Mouse (Mus musculus) lung, embryonic 15.5 days (tissue): ENCODE data around the gene BC005537. TPM values are rescaled to one million over a fixed set of nuclear protein-coding genes. Genes with fewer than 3 reads are reported as not detected.

Experiments used
- ATAC-seq: fragments of 200-750 bp; cut with Nextera tagmentation; 2 replicates; pipeline ENCODE4 v1.8.0; 2017; ENCODE audit warnings: moderate number of reproducible peaks, borderline replicate concordance; ENCODE audit not compliant: low FRiP score, low TSS enrichment; ENCODE audit errors: extremely low read depth
- H3K27ac ChIP-seq: fragments of 300-500 bp; sonication (generic); 2 replicates; pipeline ENCODE4 v1.5.1; 2015; ENCODE audit warnings: moderate library complexity, mild to moderate bottlenecking, inconsistent platforms
- H3K27me3 ChIP-seq: fragments of 300-500 bp; sonication (generic); 2 replicates; pipeline ENCODE4 v1.6.1; 2015; ENCODE audit warnings: inconsistent platforms
- H3K36me3 ChIP-seq: fragments of 300-500 bp; sonication (generic); 2 replicates; pipeline ENCODE4 v1.6.1; 2015; ENCODE audit warnings: inconsistent platforms
- H3K4me1 ChIP-seq: fragments of 300-500 bp; sonication (generic); 2 replicates; pipeline ENCODE4 v1.6.1; 2015; ENCODE audit warnings: inconsistent platforms
- H3K4me2 ChIP-seq: fragments of 300-500 bp; sonication (generic); 2 replicates; pipeline ENCODE4 v1.6.1; 2015; ENCODE audit warnings: inconsistent platforms, mild to moderate bottlenecking, moderate library complexity
- H3K4me3 ChIP-seq: fragments of 300-500 bp; sonication (generic); 2 replicates; pipeline ENCODE4 v1.5.1; 2015; ENCODE audit warnings: mild to moderate bottlenecking, inconsistent platforms
- H3K9ac ChIP-seq: fragments of 300-500 bp; sonication (generic); 2 replicates; pipeline ENCODE4 v1.6.1; 2015; ENCODE audit warnings: inconsistent platforms
- H3K9me3 ChIP-seq: fragments of 300-500 bp; sonication (generic); 2 replicates; pipeline ENCODE4 v1.6.1; 2016; ENCODE audit warnings: inconsistent platforms
- WGBS: fragments of 180-500 bp; shearing (Covaris S2); methylation state at CpG from one replicate; pipeline ENCODE4 v1.1.7; 2015; 5-methylcytosine and 5-hydroxymethylcytosine counted together
- polyA plus RNA-seq: library from polyadenylated mRNA; unstranded; fragments of >200 nt; fragmentation: Nextera tagmentation; extraction: Ambion mirVana; gene quantifications from 2 replicates; pipeline ENCODE4 v1.2.1, GENCODE M21; 2015

The BC005537 gene
- polyA plus RNA-seq, 1 experiment from 2014 or later = 16.8 TPM

DNA sequence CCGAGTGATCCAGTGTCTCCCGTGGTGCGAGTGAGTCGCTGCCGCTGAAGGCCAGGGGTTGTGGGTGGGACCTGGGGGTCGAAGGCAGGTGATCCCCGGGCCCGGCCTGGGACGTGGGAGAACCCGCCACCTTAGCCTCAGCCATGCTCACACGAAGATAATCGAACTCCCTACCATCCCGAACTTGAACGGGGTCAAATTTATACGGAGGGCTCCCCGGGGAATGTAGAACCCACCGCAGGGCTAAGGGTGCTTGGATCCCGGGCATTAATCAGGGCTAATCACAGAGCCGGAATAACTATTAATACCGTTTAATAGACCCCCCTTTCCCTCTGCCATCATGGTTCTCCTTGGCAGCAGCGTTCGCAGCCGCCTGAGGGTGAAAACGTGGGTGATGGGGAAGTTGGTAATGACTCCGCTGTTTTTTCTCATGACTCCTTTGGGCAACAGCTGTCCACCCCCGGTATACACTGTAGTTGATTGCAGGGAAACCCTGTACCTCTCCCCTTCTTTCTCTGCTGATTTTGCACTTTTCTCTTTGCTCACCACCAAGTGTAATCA lies 754 bp downstream of the BC005537 start:
- Histone ChIP-seq H3K4me3 (peak overlapping the region; percentile 88), H3K9ac (peak overlapping the region; percentile 95), H3K27me3 (no peaks in the 10 kb centered on the region), H3K9me3 (no peaks in the 10 kb centered on the region), H3K36me3 (peaks cover 9% of the 10 kb centered on the region), H3K4me1 (peaks cover 25% of the 10 kb centered on the region; the same call in 1 of the 2 replicates), H3K4me2 (peak overlapping the region; percentile 89), H3K27ac (peak overlapping the region; percentile 100)
- no peak for ATAC-seq
- WGBS = under 1% methylated on average over 26 of the region's 26 CpGs

DNA sequence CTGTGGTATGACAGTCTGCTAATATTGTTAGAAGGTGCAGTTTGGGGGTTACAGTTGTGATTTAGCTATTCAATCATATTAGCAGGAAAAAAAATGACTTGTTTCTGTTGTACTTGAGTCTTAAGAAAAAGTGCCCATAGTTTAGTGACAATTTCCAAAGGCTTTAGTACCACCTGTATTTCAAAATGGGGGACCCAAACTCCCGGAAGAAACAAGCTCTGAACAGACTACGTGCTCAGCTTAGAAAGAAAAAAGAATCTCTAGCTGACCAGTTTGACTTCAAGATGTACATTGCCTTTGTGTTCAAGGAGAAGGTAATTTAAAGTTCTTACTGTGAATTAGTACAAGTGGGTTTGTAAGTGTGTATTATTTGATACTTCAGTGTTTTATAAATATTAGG lies 1.7 kb downstream of the BC005537 start:
- 11% methylated on average over 2 of the region's 2 CpGs for WGBS
- H3K27me3 ChIP-seq = no peaks in the 10 kb centered on the region
- no peak for ATAC-seq

DNA sequence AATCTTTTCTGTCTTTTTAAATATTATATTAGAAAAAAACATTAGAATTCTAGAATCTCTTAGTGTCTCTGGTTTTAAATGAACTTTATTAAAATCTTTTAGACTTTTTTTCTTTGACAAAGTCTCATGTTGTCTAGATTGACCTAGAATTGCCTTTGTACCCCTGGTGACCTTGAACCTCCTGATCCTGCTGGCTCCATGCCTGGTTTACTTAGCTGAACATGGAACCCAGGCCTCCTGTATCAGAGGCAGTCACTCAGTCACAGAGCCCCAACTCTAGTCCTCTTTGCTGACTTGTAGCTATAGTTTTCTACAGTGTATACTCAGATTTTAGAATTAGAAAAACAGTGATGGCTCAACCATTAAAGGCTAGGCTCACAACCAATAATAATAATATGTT lies 4.6 kb downstream of the BC005537 start:
- H3K27ac ChIP-seq = no peak overlapping the region

More for the DNA sequence above, 1.7 kb downstream of the BC005537 start:
- no peak overlapping the region for H3K27ac ChIP-seq
- peak overlapping the region; percentile 95 for H3K9ac ChIP-seq
- H3K36me3 ChIP-seq = peaks cover 19% of the 10 kb centered on the region
- peak overlapping the region; percentile 88 for H3K4me3 ChIP-seq
- H3K9me3 ChIP-seq = no peaks in the 10 kb centered on the region
- H3K4me2 ChIP-seq = peak overlapping the region; percentile 89
- H3K4me1 ChIP-seq = peaks cover 25% of the 10 kb centered on the region; the same call in 1 of the 2 replicates

DNA sequence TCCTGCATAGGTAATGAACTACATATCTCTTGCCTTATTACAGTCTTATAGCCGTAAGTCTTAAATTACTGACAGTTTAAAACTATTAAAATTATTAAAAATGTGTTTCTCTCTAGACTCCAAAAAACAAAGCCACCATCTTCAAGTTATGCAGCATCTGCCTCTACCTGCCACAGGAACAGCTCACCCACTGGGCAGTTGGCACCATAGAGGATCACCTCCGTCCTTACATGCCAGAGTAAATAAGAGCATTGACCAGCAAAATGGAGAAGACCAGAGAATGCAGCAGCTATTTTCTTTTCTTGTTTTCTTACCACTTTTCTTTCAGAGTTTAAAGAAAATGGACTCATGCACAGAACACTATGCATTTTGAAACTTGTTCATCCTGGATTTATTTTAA lies 11.1 kb downstream of the BC005537 start:
- Histone ChIP-seq H3K4me1 (no peaks in the 10 kb centered on the region), H3K27me3 (no peaks in the 10 kb centered on the region), H3K4me2 (no peak overlapping the region), H3K9me3 (no peaks in the 10 kb centered on the region), H3K9ac (no peak overlapping the region), H3K36me3 (peaks cover 66% of the 10 kb centered on the region), H3K4me3 (no peak overlapping the region), H3K27ac (no peak overlapping the region)
- ATAC-seq = no peak
- WGBS = 97% methylated on average over 2 of the region's 2 CpGs

More for the DNA sequence above, 4.6 kb downstream of the BC005537 start:
- Histone ChIP-seq H3K9me3 (no peaks in the 10 kb centered on the region), H3K27me3 (no peaks in the 10 kb centered on the region), H3K36me3 (peaks cover 44% of the 10 kb centered on the region), H3K4me1 (peaks cover 19% of the 10 kb centered on the region; the same call in 1 of the 2 replicates), H3K4me3 (no peak overlapping the region), H3K4me2 (no peak overlapping the region), H3K9ac (no peak overlapping the region)
- no peak for ATAC-seq

DNA sequence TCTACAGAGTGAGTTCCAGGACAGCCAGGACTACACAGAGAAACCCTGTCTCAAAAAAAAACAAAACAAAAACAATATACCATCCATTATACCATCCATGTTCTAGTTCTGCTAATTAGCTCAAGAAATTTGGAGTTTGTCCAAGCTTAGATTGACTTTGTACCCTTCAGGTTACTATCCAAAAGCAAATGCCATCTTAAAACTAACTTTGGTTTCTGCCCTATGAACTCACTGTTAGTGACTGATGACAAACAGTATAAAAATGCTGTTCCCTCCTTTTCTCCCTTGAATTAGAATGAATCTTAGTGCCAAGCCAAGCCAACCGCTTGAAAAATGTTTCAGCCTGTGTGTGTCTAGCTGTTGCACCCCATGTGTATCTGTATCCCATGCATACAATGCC lies 13.2 kb downstream of the BC005537 start:
- Histone ChIP-seq H3K27ac (no peak overlapping the region), H3K27me3 (no peaks in the 10 kb centered on the region), H3K4me2 (no peak overlapping the region), H3K4me3 (no peak overlapping the region), H3K9ac (no peak overlapping the region), H3K9me3 (no peaks in the 10 kb centered on the region), H3K4me1 (no peaks in the 10 kb centered on the region), H3K36me3 (peaks cover 48% of the 10 kb centered on the region)
- 90% methylated on average over 1 of the region's 1 CpGs for WGBS
- ATAC-seq = no peak

DNA sequence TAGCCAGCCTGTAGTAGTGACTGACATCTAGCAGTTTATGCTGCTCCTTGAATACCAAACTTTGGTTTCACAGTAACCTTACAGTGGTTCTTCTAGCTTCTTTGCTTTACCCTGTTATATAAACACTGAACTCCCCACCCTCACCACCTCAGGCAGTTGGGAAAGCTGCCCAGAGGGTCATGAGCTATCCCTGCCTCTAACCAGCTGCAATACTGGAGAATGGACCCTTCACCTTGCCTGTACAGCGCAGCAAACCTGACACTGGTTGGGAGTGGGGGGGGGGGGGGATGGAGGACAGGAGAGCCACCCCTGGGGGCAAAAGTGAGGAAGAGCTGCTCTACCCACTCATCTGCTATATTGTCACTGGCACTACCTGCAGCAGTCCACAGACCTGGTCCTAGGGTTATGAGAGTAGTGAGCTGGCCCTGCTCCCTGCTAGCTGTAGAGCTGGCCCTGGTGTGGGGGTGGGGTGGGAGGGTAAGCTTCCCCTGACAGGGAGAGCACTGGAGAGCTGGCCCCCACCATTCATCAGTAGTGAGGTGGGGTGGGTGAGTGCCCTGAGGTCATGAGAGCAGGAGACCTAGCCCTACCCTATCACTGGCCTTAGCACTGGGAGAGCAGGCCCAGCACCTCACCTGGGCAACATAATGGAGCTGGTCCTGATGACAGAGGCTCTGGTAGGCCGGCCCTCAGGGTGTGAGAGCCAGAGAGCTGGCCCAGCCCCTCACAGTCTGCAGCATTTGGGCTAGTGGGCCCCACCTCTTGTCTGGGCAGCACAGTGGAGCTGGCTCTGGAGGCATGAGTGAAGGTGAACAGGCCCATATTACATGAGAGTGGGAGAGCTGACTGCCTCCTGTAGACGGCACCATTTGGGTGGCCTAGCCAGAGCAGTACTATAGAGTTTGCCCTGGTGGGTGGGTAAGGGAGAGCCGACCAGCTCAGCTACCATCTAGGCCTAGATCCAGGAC lies 15.0 kb downstream of the BC005537 start:
- Histone ChIP-seq H3K4me1 (no peaks in the 10 kb centered on the region), H3K27ac (no peak overlapping the region; the same call in 1 of the 2 replicates), H3K4me2 (no peak overlapping the region), H3K36me3 (peaks cover 31% of the 10 kb centered on the region), H3K9ac (no peak overlapping the region), H3K4me3 (no peak overlapping the region), H3K27me3 (no peaks in the 10 kb centered on the region), H3K9me3 (no peaks in the 10 kb centered on the region)
- 61% methylated on average over 4 of the region's 4 CpGs for WGBS
- ATAC-seq = peak; percentile 64

DNA sequence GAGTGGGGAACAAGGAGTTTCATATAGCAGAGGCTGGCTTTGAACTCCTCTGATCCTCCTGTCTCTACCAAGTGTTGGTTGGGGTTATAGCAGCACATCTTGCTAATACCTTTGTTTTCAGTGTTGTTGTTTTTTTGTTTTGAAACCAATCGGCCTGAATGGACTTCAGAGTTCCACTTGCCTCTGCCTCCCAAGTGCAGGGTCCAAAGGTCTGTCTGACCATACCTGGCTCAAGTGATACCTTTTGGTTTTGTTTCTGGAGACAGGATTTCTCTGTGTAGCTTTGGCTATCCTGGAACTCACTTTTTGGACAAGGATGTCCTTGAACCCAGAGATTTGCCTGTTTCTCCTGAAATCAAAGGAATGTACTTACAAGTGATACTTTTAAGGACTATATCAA lies 18.5 kb downstream of the BC005537 start:
- no peaks in the 10 kb centered on the region for H3K27me3 ChIP-seq
- no peak overlapping the region for H3K4me3 ChIP-seq
- no peaks in the 10 kb centered on the region for H3K9me3 ChIP-seq
- peaks cover 4% of the 10 kb centered on the region; the same call in 1 of the 2 replicates for H3K36me3 ChIP-seq
- H3K27ac ChIP-seq = no peak overlapping the region
- WGBS = 83% methylated on average over 1 of the region's 1 CpGs
- H3K4me2 ChIP-seq = no peak overlapping the region
- no peak for ATAC-seq
- H3K9ac ChIP-seq = no peak overlapping the region
- no peaks in the 10 kb centered on the region for H3K4me1 ChIP-seq

DNA sequence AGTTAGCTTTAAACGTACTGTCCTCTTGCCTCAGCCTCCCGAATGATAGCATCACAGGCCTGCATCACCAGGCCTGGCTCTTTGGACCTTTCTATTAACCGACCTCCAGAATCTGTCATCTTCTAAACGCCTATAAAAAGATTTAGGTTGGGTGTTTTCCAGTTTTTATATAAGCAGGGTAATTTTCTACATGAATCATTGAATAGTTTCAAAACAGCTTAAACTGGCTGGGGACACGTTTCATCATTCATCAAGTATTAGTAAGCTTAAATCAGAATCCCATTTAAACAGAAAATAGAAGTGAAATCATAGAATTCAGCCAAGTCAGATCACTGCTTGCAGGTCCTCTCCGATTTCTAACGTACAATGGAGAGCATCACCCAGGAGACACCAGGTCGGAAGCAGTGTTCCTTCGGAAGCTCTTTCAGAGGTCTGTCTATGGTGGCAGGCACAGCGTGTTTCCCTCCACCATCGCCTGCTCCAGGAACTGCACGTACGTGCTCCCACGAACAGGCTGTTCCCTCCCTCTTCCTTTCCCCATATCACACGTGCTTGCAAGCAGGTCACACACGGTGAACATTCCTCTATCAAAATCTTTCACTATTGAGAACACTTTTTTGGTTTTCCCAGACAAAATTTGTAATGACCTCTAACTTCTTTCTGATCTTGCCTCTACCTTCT lies 21.3 kb downstream of the BC005537 start:
- H3K27me3 ChIP-seq = no peaks in the 10 kb centered on the region
- H3K36me3 ChIP-seq = no peaks in the 10 kb centered on the region
- 82% methylated on average over 16 of the region's 16 CpGs for WGBS
- no peak overlapping the region for H3K27ac ChIP-seq
- H3K4me1 ChIP-seq = no peaks in the 10 kb centered on the region
- H3K4me3 ChIP-seq = no peak overlapping the region
- H3K4me2 ChIP-seq = no peak overlapping the region
- H3K9ac ChIP-seq = no peak overlapping the region
- no peak for ATAC-seq
- no peaks in the 10 kb centered on the region for H3K9me3 ChIP-seq

DNA sequence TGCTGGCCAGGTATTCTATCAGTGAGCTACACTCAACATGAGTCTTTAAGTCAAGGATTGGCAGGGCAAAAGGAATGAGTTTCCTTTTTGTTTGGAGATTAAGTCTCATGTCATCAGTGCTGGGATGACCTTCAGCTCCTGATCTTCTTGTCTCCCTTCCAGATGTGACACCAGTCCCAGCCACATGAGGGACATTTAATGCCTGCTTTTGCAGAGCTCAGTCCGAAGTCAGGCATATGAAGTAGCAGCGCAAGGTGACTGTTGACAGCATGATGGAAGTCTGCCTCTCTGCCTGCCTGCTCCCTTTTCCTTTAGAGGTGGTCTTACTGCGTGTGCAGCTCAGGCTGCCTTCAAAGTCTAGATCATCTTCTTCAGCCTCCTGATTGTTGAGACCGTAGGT lies 23.2 kb downstream of the BC005537 start:
- 79% methylated on average over 4 of the region's 4 CpGs for WGBS
- Histone ChIP-seq H3K4me3 (no peak overlapping the region), H3K9me3 (no peaks in the 10 kb centered on the region), H3K36me3 (no peaks in the 10 kb centered on the region), H3K27me3 (no peaks in the 10 kb centered on the region), H3K27ac (no peak overlapping the region), H3K4me1 (no peaks in the 10 kb centered on the region), H3K9ac (no peak overlapping the region), H3K4me2 (no peak overlapping the region)
- ATAC-seq = no peak

DNA sequence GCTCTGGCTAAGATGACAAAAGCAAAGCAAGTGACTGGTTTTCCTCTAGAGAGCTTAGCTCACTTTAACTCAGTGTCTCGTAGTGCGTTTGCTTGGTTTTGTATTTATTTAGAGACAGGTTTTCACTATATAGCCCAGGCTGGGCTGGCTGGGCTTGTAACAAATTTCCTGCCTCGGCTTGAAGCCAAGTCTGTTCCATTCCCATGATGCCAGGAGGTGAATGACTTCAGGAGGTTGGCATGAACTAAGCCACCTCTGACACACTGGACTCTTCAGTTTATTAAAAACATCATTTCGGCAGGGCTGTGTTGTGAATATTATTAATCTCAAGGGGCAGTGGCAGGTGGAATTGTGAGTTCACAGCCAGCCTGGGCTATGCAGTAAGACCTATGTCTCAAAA lies 24.1 kb downstream of the BC005537 start:
- Histone ChIP-seq H3K4me3 (no peak overlapping the region), H3K4me2 (no peak overlapping the region), H3K9me3 (no peaks in the 10 kb centered on the region), H3K36me3 (no peaks in the 10 kb centered on the region), H3K4me1 (peaks cover 2% of the 10 kb centered on the region; the same call in 1 of the 2 replicates), H3K9ac (no peak overlapping the region), H3K27ac (no peak overlapping the region), H3K27me3 (no peaks in the 10 kb centered on the region)
- WGBS = 74% methylated on average over 4 of the region's 4 CpGs
- no peak for ATAC-seq

DNA sequence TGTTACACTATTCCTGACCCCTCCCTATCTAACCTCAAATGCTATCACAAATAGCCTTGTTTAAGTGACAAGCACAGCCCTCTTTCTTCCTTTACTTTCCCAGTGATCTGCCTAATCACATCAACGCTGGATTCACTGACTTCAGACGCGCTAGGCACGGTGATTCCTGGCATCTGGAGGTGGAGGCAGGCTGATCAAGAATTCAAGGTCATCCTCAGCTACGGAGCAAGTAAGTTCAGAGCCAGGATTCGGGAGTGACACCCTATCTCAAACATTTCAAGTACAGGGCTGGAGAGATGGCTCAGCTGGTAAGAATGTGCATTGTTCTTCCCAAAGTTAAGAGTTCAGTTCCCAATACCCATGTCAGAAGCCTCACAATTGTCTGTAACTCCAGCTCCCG lies 24.7 kb downstream of the BC005537 start:
- no peak for ATAC-seq
- H3K9ac ChIP-seq = no peak overlapping the region
- no peaks in the 10 kb centered on the region for H3K27me3 ChIP-seq
- H3K4me2 ChIP-seq = no peak overlapping the region
- no peaks in the 10 kb centered on the region for H3K9me3 ChIP-seq
- no peaks in the 10 kb centered on the region for H3K36me3 ChIP-seq
- no peak overlapping the region for H3K27ac ChIP-seq
- H3K4me1 ChIP-seq = peaks cover 3% of the 10 kb centered on the region; the same call in 1 of the 2 replicates
- WGBS = 66% methylated on average over 7 of the region's 7 CpGs
- H3K4me3 ChIP-seq = no peak overlapping the region
